Mouse (Mus musculus): ENCODE data around the gene Klk1b4.
A peak's percentile ranks its signal among the peaks of the same experiment; 100 is the strongest.
"Not testable (repeated sequence)": the region's sequence is repeated elsewhere in the genome, so short reads cannot be mapped to it uniquely, and the experiment has no call there.

Gene Klk1b4

DNA sequence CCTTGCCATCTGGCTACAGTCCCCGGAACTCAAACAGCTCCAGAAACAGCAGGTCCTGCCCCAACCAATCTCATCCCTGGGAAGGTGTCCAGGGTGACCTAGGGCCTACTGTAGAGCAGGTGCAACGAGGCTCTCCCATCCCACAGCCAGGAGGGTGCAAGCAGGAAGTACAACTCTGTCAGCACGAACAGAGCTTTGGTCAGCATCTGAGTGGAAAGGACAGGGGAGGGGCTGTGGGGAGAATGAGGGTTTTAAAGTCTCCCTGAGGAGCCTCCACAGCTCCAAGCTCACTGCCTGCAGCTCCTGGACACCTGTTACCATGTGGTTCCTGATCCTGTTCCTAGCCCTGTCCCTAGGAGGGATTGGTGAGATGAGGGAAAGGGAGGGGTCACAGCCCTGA lies at the start of gene Klk1b4:
Klk1b4 (plus strand) TSS at position 301 of the 400 bp plus-strand sequence.
- not testable (repeated sequence) for DNase-seq (ENCODE audit: low read depth, low spot score)

DNA sequence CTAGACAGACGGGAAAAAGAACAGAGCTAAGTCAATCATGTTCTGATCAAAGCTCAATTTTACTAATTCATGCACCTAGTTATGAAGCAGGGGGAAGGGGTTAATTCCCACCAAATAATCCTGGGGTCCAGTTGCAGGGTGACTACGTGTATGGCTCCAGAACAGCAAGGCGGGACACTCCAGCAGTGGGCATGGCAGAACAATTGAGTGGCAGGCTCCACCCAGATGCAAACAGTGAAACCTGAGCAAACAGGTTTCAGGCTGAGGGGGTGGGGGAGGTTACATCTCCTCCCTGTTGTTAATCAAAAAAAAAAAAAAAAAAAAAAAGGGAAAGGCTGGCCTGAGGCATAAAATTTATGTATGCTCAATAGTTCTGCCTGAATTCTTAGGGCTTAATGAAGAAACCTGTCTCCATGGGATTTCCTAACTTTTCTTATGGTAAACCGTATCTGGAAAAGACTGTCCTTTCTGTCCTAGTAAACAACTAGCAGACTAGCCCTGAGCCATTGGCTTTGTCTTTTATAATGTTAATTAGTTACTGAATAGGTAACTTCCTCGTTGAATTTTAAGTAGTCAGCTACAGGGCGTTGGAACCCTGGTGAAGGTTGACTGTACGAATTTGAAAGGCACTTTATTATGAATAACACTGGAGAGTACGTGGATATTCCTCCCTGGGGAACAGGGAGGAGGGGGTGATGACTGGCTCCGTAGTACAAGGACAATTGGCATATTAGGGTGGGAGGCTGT lies 27.8 kb upstream of the Klk1b4 start:
- no peak for DNase-seq (ENCODE audit: low read depth, low spot score)

DNA sequence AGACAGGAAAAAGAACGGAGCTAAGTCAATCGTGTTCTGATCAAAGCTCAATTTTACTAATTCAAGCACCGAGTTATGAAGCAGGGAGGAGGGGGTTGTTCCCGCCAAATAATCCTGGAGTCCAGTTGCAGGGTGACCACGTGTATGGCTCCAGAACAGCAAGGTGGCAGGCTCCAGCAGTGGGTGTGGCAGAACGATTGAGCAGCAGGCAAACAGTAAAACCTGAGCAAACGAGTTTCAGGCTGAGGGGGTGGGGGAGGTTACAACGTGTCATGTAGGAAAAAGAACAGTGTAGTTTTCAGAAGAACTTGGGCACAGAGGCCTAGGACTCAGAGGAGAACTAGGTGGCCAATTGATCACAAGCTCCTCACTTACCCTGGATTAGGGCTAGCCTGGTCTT lies 20.7 kb upstream of the Klk1b4 start:
- DNase-seq (ENCODE audit: low read depth, low spot score), result not testable (repeated sequence)

DNA sequence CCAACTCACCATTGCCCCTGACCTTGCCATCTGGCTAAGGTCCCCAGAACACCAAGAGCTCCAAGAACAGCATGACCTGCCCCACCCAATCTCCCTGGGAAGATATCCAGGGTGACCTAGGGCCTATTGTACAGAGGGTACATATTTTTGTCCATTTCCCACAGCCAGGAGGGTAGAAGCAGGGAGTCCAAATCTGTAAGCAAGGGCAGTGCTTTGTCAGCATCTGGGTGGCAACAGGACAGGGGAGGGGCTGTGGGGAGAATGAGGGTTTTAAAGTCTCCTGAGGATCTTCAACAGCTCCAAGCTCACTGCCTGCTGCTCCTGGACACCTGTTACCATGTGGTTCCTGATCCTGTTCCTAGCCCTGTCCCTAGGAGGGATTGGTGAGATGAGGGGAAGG lies 19.3 kb upstream of the Klk1b4 start, which contains the start of gene Klk1b24:
Klk1b24 (plus strand) TSS at position 301 of the 400 bp plus-strand sequence.
- not testable (repeated sequence) for DNase-seq (ENCODE audit: low read depth, low spot score)

DNA sequence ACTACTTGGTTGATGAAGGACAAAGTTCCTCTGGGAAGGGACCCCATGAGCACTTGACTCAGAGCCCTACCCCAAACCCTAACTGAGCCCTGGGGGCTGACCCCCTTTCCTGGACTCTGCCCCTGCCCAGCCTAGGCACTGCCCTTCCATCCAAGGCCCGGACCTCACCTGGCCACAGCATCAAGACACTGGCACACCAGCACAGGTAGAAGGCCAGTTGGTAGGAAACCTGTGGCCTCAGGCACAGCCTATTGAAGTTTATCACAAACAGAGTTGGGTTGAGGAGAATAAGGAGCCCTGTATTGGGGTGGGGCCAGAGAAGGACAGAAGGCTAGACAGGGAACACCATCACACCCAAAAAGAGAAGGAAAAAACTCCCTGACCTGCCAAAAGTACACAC lies 13.8 kb upstream of the Klk1b4 start:
- not testable (repeated sequence) for DNase-seq (ENCODE audit: low read depth, low spot score)

DNA sequence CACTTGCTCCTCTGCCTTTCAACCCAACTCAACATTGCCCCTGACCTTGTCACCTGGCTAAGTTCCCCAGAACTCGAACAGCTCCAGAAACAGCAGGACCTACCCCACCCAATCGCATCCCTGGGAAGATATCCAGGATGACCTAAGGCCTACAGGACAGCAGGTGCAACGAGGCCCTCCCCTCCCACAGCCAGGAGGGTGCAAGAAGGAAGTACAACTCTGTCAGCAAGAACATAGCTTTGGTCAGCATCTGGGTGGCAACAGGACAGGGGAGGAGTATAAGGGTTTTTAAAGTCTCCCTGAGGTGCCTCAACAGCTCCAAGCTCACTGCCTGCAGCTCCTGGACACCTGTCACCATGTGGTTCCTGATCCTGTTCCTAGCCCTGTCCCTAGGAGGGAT lies 9.3 kb upstream of the Klk1b4 start, which contains the start of gene Klk1b3:
Klk1b3 (plus strand) TSS at position 301 of the 400 bp plus-strand sequence.
- no peak for DNase-seq (ENCODE audit: low read depth, low spot score)

DNA sequence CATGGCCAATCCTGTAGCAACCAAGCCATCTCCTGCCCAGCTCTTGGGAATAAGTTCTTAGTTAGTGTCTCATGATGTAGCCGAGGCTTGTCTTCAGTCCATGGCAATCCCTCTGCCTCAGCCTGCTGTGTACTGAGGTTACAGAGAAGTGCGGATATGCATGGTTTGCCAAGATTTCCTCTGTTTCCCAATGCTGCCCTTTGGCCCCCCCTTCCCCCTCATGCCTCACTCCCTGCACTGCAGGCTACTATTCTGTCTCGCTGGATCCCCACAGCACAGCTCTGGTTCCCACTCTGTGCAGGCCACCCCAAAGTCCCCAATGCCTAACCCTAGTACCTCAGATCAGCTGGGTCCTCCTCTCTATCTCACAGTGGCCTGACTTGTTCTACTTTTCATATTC lies 1.1 kb downstream of the Klk1b4 start:
- no peak for DNase-seq (ENCODE audit: low read depth, low spot score)

DNA sequence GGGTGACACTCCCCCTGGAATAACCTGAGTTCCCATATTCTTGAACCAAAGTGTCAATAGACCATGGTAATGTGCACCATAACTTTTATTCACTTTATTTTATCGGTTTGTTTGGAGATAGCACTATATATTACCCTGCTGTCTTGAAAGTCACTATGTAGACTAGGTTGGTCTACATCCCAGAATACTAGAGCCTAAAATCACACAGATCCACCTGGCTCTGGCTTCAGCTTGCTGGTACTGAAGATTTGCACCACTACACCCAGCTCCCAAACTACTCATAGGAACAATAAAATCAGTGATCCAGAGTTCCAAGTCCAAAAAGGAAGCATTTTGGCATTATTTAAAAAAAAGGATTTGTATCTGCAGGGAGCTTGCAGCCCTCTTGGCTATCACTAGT lies 8.4 kb downstream of the Klk1b4 start, which contains the start of gene Klk1b5:
Klk1b5 (plus strand) TSS at position 301 of the 400 bp plus-strand sequence.
- DNase-seq (ENCODE audit: low read depth, low spot score), result no peak

DNA sequence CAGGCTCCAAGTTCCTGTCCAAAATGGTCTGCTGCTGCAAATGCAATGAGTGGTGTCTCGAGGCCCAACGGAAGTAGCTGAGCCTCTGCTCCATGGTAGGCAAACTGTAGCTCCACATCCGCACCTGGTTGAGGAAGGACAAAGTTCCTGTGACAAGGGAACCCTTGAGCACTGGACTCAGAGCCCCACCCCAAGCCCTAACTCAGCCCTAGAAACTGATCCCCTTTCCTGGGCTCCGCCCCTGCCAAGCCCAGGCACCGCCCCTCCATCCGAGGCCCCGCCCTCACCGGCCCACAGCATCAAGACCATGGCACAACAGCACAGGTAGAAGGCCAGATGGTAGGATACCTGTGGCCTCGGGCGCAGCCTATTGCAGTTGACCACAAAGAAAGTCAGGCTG lies 14.4 kb downstream of the Klk1b4 start:
- DNase-seq (ENCODE audit: low read depth, low spot score), result not testable (repeated sequence)

DNA sequence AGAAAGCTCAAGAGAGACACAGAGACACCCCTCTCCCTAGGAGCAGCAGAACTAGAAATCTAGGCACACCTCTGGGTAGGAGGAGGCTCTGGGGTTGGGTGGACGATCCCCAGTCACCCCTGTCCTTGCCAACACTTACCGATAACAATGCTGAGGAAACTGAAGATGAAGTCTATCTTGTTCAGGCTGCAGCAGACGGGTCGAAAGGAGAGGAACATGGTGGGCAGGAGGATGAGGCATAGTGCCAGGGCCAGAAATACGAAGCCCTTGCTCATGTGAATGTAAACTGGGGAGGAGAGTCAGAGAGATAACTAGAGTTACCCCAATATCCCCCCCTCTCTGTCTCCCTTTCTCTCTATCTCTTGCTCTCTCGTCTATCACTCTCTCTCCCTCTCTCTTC lies 15.1 kb downstream of the Klk1b4 start:
- not testable (repeated sequence) for DNase-seq (ENCODE audit: low read depth, low spot score)

DNA sequence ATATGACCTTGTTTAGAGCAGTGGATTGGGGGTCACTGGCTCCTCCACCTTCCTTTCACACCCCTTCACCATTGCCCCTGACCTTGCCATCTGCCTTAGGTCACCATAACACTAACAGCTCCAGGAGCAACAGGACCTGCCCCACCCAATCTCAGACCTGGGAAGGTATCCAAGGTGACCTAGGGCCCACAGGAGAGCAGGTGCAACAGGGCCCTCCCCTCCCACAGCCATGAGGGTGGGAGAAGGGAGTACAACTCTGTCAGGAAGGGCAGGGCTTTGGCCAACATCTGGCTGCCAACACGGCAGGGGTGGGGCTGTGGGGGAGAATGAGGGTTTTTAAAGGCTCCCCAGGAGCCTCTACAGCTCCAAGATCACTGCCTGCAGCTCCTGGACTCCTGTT lies 17.8 kb downstream of the Klk1b4 start, which contains the start of gene Klk1:
Klk1 (plus strand) TSS at position 285 of the 400 bp plus-strand sequence.
- DNase-seq (ENCODE audit: low read depth, low spot score), result no peak

DNA sequence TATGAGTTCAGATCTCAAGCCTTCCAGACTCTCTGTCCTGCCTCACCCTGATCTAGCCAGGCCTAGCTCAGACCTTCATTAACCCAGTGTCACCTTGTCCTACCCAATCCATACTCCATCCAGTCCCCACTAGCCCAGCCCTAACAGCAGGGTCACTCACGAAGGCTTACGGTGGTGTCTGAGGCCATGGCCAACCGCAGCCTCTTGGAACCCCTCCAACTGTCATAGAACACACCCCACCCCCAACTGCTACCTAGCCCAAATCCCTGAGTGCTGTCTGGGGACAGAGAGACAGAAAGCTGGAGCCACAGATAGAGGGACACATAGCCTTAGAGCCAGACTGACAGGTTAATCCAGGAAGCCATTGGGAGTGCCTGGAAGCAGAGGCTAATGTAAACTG lies 28.7 kb downstream of the Klk1b4 start, which contains the start of gene Gm36864:
Gm36864 (plus strand) TSS at position 269 of the 400 bp plus-strand sequence.
- no peak for DNase-seq (ENCODE audit: low read depth, low spot score)

DNA sequence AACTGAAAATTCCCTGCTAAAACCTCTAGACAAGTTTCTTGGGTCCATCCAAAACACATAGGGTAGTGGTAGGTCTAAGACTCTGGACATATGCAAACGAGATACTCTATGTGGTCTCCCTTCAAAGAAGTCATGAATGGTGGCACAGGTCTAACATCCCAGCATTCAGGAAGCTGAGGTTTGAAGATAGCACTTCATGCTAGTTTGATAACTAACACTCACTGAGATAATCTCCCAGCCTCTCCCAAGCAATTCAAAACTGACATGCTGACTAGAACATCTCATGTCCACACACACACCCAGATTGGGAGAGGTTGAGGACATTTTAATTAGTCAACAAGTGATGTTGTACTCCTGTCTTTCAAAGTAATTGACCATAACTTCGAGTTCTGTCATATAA lies 32.7 kb downstream of the Klk1b4 start:
- no peak for DNase-seq (ENCODE audit: low read depth, low spot score)

DNA sequence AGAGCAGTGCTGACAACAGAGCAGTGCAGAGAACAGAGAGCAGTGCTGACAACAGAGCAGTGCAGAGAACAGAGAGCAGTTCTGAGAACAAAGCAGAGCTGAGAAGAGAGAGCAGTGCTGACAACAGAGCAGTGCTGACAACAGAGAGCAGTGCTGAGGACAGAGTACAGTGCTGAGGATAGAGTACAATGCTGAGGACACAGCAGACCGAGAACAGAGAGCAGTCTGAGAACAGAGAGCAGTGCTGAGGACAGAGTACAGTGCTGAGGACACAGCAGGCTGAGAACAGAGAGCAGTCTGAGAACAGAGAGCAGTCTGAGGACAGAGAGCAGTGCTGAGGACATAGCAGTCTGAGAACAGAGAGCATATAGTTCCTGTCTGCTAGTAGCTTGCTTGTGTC lies 33.5 kb downstream of the Klk1b4 start:
- no peak for DNase-seq (ENCODE audit: low read depth, low spot score)

DNA sequence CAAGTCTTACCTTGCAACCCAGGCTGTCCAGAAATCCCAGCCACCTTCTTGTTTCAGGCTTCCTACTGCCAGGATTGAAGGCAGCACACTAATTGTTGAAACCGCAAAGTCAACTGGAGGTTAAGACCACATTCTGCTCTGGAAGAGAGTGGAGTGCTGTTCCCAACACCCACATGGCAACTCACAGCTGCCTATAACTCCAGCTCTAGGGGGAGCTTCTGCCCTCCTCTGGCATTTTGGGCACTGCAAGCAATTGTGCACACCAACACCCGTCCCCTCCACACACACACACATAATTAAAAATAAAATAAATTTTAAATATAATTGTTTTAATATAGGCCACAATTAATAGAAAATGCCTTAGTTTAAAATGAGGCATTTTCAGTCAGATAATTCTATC lies 33.9 kb downstream of the Klk1b4 start:
- no peak for DNase-seq (ENCODE audit: low read depth, low spot score)

DNA sequence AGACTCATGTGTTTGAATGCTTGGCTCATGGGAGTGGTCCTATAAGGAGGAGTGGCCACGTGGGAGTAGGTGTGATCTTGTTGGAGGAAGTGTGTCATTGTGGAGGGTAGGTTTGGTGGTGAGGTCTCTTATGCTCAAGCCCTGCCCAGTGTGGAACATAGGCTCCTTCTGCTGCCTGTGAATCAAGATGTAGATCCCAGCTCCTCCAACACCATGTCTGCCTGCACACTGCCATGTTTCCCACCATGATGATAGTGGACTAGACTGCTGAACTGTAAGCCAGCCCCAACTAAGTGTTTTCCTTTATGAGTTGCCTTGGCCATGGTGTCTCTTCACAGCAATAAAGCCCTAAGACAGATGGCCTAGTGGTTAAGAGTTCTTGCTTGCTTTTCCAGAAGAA lies 36.8 kb downstream of the Klk1b4 start:
- DNase-seq (ENCODE audit: low read depth, low spot score), result no peak

DNA sequence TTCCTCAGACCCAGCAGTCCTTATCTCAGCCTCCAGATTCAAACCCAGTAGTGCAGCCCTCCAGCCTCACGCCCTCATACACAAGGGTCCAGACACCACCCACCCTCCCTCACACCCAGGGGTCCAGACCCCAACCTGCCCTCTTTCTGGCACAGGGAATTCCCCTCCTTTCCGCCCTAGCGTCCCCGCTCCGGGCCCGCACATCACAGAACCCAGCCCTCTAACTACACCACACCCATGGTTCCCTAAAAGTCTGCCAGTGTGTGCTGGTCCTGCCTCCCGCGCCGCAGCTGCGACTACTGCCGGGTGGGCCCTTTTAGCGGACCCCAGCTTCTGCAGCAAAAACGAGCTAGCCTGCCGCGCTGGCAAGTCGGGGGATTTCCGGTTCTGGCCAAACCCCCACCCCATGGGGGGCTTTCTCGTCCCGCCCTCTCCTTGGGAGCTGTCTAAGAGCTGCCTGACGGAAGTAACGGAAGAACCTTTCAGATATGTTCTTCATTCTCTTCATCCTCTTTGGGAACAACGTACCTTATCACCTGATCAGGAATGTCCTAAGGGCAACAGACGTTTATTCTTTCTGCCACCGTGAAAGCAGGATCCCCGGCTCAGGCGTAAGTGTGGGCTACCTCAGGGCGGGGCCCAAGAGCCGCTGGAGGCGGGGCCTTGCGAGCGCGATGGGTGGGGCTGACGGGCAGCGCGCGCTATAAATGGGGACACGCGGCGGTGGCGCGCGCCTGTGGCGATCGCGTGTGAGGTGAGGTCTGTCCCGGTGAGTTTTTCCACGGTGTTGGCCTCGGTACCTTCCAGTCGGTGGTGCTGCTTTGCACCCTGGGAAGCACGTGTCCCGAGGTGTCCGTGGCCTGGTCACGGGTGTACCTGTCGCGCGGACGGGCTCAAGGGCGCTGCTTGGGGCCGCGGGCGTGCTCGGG lies 39.1 kb downstream of the Klk1b4 start, which contains the start of the genes 1700028J19Rik and 2410002F23Rik:
1700028J19Rik (minus strand) TSS at position 641 of the 929 bp plus-strand sequence.
2410002F23Rik (plus strand) TSS at position 668 of the 929 bp plus-strand sequence.
- DNase-seq (ENCODE audit: low read depth, low spot score), result peak; percentile 91

DNA sequence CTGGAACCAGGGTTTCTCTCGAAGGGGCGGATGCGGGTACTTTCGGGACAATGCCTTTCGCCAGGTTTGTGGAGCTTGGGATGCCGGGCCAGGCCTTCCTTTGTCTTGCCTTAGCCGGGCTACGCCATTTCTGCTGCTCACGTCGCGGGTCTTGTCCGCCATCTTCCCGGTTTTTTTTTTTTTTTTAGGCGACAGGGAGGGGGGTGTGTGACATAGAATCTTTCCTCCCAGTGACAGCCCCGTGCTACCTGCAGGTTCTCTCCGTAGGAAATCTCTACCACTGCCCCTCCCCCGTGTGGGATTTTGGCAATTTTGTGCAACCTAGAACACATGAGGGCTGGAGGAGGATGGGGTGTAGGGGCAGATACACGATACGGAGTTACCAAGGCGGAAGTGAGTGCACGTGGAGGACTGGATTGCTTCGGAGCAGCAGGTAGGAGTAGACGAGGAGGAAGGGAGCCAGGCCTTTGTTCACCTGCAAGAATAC lies 39.8 kb downstream of the Klk1b4 start:
- DNase-seq (ENCODE audit: low read depth, low spot score), result peak; percentile 81

DNA sequence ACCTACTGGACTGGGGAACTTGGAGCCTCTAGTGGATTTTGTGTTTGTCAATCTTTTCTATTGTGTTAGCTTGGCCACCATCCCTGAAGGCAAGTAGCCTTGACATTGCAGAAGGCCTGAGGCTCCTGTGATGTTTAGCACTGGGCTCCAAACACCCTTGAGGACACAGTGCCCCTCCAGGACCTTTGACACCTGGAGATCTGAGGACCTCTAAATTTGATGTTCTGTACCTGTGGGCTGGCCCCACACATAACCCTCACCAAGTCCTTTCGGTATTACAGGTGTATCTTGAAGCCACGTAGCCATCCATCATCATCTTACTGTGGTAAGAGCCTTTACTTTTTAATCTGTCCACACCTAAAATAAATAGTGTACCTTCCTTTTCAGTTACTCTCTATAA lies 40.7 kb downstream of the Klk1b4 start:
- DNase-seq (ENCODE audit: low read depth, low spot score), result no peak

DNA sequence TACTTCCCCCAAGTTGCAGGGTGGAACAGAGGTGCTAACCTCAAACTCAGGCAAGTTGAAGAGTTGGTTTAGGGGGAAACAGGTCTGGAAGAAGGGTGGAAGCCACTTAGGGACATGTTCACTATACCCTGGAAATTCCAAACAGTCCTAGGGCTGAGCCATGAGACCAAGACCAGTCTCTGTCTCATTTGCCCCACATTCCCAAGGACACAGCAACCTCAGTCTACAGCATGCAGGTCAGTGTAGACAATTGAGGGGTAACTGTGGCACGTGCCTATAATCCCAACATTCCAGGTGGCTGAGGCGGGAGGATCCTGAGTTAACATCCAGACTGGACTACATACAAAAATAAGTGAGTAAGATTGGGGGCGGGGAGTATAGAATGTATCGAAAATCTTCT lies 42.0 kb downstream of the Klk1b4 start:
- DNase-seq (ENCODE audit: low read depth, low spot score), result no peak

DNA sequence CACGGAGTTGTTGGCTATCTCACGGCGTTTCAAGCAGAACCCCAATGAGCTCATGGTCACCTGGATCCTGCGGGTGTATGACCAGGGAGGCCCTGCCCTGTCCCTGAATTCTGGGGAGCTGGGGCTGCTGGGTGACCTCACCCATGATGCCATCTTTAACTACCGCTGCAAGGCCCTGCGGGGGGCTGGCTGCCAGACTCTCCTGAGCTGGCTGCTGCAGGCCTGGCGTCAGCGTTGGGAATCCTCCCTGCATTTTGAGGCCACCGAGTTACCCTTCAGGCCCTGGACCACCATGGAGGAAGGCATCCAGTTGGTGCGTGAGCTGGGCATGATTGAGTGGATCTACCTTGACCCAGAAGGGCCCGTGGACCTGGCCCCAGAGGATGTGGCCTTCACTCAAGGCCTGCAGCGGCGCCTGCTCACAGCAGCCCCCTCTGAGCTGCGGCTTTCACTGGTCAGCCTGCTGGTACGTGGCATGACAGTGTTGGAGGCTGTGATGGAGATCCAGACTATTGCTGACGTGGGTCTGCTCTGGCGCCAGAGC lies 43.6 kb downstream of the Klk1b4 start:
- not testable (repeated sequence) for DNase-seq (ENCODE audit: low read depth, low spot score)
